Mouse (Mus musculus) embryonic fibroblast, embryonic 13.5 days (primary cell): ENCODE measurements around the gene Ubqlnl.

ENCODE experiments used
- CTCF ChIP-seq: IDR thresholded peaks from 2 replicates; pipeline ENCODE4 v1.5.1; 2011; ENCODE audit warnings: mild to moderate bottlenecking, control low read depth, low read length, moderate library complexity, borderline replicate concordance; ENCODE audit not compliant: insufficient read depth
- POLR2A ChIP-seq: IDR thresholded peaks from 2 replicates; pipeline ENCODE4 v1.6.1; 2011; ENCODE audit warnings: low read depth, mild to moderate bottlenecking, control low read depth, low read length, moderate library complexity

DNA sequence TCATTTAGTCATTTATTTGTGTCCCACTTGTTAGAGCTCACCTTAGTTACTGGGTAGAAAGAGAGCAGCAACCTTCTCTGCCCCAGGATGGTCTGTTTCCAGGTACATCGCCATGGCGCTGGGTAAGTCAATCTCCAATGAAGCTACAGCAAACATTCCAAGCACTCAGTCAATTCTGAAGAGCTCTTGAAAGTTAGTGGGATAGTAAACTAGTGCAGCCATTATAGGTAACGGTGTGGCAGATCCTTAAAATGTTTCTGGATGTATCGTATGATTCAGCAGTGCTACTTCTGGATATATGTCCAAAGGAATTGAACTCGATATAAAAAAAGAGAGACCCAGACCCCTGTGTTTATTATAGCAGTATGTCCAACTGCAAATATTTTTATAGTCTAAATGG is 13.1 kb downstream of the Ubqlnl start, which contains the start of gene Olfr643:
- TF ChIP-seq CTCF (no peak), POLR2A (no peak)
